Mouse (Mus musculus) lung, postnatal 25 days (tissue): ENCODE results near the gene Mga.

ENCODE experiments used
- DNase-seq: peaks from one replicate; pipeline ENCODE4 v3.0.0; 2022; ENCODE audit warnings: low spot score

Gene Mga

DNA sequence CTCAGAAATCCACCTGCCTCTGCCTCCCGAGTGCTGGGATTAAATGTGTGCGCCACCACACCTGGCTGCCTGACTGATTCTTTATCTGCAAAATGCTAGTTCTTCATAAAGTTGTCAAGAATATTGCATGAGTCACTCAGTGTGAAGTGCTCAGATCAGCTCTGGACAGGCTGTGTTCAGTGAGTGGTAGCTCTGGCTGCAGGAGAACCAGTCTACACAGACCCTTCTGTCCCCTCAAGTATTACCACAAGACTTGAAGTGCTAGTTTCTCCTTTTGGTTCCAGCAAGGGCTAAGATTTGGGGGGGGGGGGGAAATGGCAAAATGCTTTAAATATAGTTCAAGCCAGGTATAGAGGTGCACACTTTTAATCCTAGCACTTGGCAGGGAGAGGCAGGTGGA lies 90.4 kb downstream of the Mga start:
- DNase-seq, result no peak

GRCm38 (mm10) chr2:119988952-119989351 lies 91.9 kb downstream of the Mga start:
- DNase-seq, result no peak

- no peak for DNase-seq
These were observed 93.9 kb downstream of the Mga start for GRCm38 (mm10) chr2:119990881-119991280.

DNA sequence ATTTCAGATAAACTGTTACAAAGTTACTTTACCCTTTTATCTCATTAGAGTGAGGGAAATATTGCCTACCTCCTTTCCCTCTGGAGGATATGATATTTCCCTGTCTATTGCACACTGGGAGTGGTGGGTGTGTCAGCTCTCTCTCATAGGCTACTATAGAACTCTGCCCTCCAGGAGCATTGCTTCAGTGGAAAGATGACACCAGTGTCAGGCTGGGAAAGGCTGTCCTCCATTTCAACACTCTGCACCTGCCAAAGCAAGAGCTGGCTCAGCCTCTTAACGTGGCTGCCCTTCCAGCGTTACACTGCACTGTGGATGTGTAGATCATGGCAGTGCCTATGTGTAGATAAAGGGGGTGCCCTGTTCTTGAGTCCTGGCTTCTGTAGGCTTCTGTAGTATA lies 95.3 kb downstream of the Mga start:
- DNase-seq, result no peak

GRCm38 (mm10) chr2:119993515-119993914 lies 96.5 kb downstream of the Mga start:
- DNase-seq, result no peak

GRCm38 (mm10) chr2:119994839-119995238 lies 97.8 kb downstream of the Mga start:
- DNase-seq, result no peak

DNA sequence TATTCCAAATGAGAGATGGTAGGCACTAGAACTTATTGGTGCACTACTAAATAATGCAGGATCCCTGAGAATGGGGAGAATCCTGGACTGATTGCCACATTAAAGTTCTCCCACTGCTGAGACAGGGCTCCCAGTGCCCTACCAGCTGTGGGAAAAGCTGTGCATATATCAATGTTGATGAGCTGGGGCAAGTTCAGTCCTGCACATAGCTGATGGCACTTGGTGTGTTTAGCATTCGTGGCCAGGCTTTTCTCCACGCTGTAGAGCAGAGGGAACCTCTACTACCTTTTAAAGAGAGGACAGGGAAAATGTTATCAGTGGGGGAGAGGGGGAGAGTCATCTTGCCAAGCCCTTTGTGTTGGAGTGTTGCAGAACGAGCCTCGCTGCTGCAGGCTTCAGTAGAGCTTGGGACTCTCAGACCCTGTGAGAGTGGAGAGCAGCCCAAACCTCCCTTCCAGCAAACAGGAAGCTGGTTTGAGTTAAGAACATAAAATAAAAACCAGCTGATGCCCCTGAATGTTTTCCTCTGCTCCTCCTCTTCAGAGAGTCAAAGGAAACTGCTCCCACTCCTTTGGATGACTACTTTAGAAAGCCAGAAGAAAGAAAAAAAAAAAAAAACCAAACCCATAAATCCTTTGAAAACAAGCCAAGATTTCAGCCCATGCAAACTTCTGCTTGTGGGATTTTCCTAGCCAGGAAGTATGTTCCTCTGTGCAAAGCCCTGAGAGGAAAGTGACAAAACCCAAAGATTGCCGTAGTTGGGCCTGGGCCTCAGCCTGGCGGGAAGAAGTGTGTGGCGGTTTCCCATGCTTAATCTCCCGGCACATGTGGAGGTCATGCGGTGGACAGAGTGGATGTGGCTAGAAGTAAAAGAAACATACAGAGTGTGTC lies 98.6 kb downstream of the Mga start:
- DNase-seq, result no peak

DNA sequence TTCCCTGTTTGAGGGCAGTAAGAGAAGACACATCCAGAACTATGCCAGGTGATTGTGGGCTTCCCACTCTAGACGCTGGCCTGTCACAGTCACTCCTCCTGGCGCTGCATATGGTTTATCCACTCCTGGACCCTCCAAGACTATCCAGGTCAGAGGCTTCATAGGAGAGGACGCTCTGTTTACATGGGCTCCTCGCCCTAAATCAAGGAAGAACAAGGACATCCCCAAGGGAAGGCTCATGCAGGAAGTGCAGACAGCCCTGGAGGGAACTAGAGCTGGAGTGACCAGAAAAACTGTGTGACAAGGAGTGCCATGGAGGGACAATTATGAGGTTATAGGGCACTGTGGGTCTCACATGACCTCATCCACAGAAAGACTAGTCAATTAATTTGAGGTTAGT lies 100.3 kb downstream of the Mga start:
- DNase-seq, result no peak

DNA sequence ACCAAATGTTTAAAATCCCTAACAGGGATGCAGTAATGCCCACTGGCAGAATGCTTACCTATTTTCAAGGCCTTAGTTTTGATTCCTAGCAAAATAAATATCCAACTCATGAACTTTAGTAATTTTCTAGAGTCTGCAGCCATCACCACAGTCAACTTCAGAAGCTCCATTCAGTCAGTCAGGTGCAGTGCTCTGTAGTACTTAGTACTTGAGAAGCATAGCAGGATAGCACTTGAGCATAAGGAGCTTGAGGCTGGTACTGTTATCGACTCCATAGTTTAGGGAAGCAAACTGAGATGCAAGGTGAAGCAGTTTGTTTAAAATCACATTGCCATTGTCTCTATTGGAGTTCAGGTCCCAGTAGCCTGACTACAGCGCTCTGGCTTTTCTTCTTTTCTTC lies 102.7 kb downstream of the Mga start:
- DNase-seq, result peak; percentile 35

- DNase-seq, result peak; percentile 76
These were observed 104.0 kb downstream of the Mga start for GRCm38 (mm10) chr2:120000882-120001584.

- DNase-seq, result no peak
These were observed 104.9 kb downstream of the Mga start for GRCm38 (mm10) chr2:120001956-120002355.

DNA sequence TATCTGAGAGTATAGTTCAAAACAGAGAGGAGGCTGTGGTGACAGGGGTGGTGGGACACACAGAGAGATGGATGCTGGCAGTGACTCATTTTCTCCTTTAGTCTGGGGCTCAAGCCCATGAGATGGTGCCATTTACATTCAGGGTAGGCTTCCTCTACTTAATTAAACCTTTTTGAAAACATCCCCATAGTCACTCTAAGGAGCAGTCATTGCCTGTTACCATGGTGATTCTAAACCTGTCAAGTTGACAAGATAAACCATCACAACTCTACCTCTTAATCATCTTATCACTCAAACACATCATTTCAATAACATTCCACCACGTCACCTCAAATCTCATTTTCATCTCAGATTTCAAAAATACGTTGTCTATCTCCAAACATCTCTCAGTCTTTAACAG lies 106.9 kb downstream of the Mga start:
- no peak for DNase-seq

- no peak for DNase-seq
These were observed 109.7 kb downstream of the Mga start for GRCm38 (mm10) chr2:120006696-120007095.

- DNase-seq, result no peak
These were observed 110.7 kb downstream of the Mga start for GRCm38 (mm10) chr2:120007680-120008210.

GRCm38 (mm10) chr2:120008672-120009071 lies 111.6 kb downstream of the Mga start:
- peak; percentile 39 for DNase-seq

DNA sequence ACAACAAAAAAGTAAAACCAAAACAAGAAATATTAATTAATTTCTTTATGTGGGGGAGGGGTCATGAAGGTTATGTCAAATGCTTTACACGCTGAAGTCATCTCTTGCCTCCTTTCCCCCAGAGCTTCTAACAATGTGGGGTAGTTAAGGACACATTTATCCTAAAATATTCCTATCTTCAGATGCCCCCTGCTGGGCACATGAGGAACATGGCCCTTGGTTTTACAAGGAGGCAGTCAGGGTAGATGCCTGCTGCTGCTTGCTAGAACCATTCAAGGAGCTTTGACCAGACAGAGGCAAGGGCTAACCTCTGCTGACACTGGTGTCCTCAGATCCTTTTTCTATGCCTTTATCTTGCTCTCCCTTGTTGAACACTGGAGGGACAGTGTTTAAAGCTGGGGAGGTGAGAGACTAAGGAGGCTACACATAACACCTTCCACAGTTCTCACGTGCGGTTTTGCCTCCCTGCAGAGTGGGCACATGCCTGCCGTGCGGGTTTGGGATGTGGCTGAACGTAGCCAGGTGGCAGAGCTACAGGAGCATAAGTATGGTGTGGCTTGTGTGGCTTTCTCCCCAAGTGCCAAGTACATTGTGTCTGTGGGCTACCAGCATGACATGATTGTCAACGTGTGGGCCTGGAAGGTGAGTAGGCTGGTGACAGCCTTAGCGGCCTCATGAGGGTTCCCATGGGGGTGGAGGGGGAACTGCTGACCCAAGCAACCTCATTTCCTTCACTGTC lies 114.6 kb downstream of the Mga start:
- peak; percentile 68 for DNase-seq

DNA sequence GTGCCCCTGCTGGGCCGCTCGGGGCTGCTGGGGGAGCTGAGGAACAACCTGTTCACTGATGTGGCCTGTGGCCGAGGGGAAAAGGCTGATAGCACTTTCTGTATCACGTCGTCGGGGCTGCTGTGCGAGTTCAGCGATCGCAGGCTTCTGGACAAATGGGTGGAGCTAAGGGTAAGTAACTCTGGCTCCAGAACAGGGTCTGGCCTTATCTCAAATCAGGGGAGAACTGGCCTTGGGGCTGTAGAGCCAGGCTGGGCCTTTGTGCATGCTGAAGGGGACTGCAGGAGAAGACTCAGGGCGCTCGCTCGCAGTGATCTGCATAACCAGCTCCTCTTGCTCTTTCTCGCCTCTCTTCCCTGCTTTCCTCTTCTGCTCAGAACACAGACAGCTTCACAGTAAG lies 115.9 kb downstream of the Mga start:
- DNase-seq, result no peak

DNA sequence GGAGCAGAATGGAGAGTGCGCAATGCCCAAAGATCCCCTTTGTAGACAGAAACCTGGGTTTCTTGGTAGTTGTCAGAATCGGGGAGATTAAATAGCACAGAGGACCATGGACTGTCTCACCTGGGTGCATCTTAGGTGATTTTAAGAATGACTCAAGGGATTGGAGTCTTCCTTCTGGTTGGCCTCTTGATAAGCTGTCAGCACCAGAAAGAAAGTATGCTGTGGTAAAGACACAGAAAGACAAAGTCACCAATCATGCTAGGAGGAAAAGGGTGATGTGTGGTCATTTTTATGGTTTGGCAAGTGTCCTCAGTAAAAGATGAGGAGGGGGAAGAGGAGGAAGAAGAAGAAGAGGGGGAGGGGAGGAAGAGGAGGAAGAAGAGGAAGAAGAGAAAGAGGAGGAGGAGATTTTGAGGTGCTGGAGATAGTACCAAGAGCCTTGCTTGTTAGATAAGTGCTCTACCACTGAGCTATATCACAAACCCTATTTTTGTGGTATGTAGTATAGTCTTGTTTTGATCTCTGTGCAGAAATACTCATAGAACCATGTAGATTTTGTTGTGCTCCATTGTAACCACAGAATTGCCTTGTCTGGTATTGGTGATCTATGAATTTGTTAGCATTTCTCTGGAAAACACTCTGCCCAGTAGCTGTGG lies 116.9 kb downstream of the Mga start:
- no peak for DNase-seq

DNA sequence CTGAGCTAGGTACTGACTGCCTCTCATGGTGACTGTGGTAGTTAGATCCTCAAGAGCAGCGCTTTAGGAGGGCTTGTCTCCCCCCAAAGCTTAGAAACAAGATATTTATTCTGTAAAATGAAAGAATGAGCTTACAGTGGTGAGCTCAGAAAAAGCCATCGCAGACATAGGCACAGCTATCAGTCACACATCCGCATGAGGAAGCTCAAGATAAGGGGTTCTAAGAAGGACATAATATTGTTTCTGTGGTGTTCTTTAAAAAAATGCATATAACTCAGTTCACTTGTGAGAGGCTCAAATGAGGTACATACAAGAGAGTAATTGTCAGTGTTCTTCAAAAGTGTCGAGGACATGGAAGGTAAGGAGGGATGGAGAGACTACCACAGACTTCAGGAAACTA lies 118.9 kb downstream of the Mga start:
- no peak for DNase-seq

DNA sequence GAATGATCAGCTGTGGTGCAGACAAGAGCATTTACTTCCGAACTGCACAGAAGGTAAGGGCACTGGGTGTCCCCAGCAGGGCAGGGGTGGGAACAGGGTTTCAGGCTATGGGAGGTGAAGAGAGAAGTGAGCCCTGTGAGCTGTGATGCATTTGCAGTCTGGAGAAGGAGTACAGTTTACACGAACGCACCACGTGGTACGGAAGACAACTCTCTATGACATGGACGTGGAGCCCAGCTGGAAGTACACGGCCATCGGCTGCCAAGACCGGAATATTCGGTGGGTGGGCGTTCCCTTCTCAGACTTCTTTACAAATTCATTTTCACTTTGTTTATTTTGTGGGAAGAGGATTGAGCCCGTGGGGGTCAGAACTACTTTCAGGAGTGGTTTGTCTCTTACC lies 120.6 kb downstream of the Mga start:
- DNase-seq, result no peak
